Mouse (Mus musculus): ENCODE results near the gene Sptlc2.

DNA sequence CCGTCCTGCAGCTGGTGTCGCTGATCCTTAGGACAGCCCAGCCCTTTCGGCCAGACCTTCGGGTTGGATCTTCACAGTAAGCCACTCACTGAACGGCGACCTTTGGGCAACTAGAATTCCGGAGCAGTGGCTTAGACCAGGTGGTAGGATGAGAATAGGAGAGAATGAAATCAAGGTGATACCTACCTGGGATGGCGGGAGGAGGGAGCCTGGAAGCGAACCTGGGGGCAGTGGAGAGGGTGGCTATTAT is 87.8 kb downstream of the Sptlc2 start:
- TF ChIP-seq CTCF (conservative IDR thresholded peaks at IDR 0.05; ENCODE audit: low read length) (no peak), NANOG (IDR thresholded peaks at IDR 0.05; ENCODE audit: borderline replicate concordance, low read length) (no peak), POU5F1 (IDR thresholded peaks at IDR 0.05; ENCODE audit: borderline replicate concordance, low read length) (no peak)

All from E14TG2a.4 (cell line).